Mouse (Mus musculus): ENCODE measurements around the gene Nfib.

The Nfib gene

GRCm38 (mm10) chr4:82538069-82538811 is 167.3 kb downstream of the Nfib start:
- peak; percentile 58 for DNase-seq

- peak; percentile 42 for DNase-seq
Observed at GRCm38 (mm10) chr4:82537279-82537967, 168.1 kb downstream of the Nfib start.

DNA sequence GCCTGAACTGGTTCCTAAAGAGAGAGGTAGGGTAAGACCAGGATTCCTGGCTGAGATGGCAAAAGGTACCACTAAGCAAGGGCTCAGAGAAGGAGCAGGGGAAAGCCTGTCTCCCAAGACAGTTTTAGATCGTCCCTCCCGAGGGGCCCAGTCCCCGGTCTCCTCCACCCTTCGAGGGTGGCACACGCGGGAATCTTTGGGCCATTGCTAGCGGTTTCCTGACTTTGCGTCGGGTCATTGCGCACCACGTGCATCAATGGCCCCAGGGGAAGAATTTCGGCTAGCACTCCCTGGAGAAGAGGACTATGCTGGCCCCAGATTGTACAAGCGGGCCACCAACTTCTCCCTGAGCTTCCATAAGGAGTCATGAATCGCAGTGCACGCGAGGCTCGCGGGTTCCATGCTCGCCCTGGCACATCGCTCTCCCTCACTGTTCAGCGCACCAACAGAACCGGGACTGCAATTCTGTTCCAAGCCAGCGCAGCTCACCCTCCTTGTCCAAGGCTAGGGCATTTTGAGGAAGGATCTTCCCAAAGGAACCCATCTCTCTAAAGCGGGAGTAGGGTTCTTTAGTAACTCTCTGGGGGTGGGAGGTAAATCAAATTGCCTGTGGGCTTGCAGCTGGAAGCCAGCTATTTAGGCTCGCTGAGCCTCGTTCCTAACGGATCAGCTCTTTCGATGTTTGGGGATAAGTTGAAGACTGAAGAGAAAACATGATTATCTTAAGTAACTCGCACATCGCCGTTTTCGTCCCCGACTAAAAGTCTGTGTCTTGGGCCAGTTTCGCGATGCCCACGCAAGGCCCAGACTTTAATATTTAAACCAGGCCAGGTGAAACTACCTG is 168.9 kb downstream of the Nfib start:
- DNase-seq: peak; percentile 46

DNA sequence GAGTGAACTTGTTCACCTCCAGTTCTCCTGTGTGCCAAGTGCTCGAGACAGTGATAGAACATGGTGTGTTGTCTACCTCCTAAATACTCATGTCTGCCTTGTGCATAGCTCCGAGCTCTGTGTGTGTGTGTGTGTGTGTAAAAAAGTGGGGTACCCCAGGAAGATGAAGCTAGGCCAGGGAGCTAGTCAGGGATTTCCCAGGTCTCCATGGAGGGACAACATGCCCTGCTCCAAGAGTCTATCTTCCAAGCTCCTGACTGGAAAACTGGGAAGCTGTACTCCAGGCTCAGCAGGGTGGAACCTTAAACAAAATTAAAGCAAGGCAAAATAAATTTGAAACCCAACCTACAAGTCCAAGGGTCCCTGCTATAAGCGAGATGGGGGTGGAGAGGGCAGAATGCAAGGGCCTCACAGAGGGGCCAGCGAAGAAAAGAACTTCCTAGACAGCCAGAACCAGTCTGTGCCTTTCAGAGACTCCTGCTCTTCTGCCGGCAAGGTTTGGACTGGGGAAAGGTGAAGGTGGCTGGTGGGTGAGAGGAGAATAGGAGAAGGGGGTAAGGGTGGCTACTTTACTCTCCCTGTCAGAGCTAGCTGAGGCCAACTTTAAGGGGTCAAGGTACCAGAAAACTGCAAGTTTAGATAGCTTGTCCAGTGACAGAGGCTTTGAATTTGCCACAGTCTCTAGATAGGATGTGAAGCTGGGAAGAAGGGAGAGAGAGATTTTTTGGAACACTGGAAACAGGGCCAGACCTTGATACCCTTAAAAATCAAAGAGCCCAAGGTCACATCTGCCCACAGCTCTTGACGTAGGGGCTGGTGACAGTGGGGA is 169.7 kb downstream of the Nfib start:
- DNase-seq: no peak

- DNase-seq: peak; percentile 49
Observed at GRCm38 (mm10) chr4:82533231-82533630, 172.3 kb downstream of the Nfib start.

DNA sequence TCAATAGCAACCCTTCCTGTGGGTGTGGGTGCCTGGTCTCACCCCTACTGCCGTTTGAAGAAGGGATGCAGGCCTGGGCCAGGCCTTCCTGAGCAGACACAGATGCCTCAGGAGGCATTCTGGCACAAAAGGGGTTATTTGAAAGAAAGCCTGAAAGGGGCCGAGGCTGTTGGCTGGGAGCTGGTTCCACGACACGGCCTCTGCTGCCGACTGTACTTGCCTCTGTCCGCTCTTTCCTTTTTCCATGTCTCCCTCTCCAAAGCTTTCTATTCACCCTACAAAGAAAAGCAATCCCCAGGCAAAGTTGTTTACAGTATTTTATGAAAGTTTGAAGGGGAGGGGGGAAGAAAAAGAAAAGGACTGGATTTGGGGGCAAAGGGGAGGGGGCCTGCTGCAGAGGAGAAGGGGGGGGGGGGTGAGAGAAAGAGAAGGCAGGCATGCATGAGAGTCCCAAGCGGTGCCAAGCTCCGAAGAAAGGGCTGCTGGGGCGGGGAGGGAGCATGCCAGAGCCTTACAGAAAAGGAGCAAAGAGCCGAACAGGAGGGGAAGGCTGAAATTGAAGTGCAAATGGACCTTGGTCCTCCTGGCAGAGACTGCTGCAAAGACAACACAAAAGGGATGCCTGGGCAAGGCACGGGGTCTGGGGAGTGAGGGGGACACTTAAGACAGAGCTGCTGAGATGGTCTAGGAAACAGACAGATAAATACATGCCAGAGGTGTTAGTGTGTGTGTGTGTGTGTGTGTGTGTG is 172.9 kb downstream of the Nfib start:
- peak; percentile 70 for DNase-seq

- peak; percentile 24 for DNase-seq
Observed at GRCm38 (mm10) chr4:82531977-82532376, 173.6 kb downstream of the Nfib start.

DNA sequence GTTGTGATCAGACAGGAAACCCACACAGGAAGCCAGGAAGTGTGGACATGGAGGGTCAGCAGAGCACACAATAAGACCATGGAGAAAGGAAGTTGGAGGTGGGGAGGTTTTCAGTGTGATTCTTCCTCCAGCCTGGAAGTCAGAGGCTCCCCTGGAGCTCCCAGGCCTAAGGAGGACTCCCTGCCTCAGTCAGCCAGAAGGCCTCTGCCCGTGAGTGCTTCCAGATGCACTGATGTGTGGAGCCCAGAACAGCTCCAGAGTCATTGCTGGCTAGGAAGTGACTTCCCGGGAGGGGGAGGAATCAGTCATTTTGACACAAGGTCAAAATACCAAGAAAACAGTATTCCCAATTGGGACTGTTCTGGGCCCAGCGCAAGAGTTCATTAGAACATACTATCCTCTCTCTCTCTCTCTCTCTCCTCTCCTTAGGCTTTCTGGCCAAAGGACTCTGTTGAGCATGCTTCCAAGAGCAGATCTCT is 174.6 kb downstream of the Nfib start:
- DNase-seq: peak; percentile 16

DNA sequence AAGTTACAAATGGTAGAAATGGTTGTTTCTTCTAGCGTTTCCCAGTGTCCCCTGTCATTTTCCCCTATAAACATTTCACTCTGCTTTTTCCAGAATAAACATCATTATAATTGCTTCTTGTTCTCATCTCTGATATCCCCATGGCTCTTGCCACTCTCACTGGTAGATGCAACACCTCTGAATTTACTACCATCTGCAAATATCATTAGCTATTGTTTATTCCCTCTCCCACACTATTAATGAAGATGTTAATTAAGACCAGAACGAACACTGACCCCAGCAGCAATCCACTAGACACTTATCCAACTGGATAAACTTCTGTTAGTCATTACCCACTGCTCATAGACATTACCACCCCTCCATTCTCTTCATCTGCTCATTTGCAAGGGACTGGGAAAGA is 176.6 kb downstream of the Nfib start:
- DNase-seq: no peak

GRCm38 (mm10) chr4:82519935-82520334 is 185.6 kb downstream of the Nfib start:
- peak; percentile 32 for DNase-seq

DNA sequence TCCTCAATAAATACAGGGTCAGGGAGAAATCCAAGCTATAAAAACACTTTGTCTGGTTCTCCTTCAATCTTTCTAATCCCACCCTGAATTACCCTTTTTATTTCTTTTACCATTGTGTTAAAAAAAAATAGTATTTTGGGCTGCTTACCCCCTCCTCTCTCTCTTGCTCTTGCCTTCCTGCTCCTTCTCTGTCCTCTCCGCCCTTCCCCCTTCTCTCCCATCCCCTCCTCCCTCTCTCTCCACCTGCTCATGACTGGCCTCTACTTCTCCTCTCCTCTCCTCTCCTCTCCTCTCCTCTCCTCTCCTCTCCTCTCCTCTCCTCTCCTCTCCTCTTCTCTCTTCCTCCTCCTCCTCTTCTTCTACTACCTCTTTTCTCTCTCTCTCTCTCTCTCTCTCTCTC is 187.4 kb downstream of the Nfib start:
- peak; percentile 34 for DNase-seq

GRCm38 (mm10) chr4:82517311-82517710 is 188.2 kb downstream of the Nfib start:
- DNase-seq: peak; percentile 42

GRCm38 (mm10) chr4:82516211-82516795 is 189.2 kb downstream of the Nfib start:
- DNase-seq: peak; percentile 28

- DNase-seq: no peak
Observed at GRCm38 (mm10) chr4:82514921-82515320, 190.6 kb downstream of the Nfib start.

- DNase-seq: peak; percentile 21
Observed at GRCm38 (mm10) chr4:82514373-82514772, 191.2 kb downstream of the Nfib start.

DNA sequence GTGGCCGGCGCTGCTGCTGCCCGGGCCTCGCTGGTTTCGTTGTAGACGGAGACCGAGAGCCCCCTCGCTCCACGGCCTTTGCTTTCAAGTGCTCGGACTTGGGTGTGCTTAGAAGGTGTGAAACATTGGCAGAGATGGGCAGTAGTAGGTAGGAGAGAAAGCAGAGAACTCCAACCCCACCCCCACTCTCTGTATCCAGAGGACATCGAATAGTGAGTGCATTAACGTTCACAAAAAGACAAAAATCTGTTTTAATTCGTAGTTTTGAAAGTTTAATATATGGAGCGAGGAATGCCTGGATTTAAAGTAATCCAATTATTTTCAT is 192.2 kb downstream of the Nfib start:
- no peak for DNase-seq

DNA sequence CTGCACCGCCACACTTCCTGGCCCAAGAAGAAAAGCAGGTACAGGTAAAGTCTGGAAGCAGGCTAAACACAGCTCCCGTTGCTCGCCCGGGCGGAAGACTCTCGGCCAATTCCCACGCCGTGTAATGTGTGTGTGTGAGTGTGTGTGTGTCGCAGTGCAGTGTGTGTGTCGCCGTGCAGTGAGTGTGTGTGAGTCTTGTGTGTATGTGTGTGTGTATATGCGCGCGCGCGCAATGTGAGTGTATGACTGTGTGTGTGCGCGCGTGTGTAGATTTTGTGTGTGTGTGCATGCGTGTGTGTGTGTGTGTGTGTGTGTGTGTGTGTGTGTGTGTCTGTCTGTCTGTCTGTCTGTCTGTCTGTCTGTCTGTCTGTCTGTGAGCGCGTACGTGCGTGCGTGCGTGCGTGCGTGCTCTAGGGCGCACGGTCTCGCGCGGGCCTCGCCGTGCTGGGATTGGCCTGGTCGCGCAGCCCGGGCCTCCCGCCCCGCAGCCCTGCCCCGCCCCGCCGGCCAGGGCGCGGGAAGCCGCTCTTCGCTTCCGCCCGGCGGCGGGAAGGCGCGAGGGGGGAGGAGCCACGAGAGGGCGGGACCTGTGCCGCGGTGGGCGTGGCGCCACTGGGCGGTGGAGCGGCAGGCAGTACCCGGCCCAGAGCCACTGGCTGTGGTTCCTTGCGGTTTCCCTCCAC is 192.7 kb downstream of the Nfib start:
- peak; percentile 99 for DNase-seq

- no peak for DNase-seq
Observed at GRCm38 (mm10) chr4:82512335-82512734, 193.2 kb downstream of the Nfib start.

DNA sequence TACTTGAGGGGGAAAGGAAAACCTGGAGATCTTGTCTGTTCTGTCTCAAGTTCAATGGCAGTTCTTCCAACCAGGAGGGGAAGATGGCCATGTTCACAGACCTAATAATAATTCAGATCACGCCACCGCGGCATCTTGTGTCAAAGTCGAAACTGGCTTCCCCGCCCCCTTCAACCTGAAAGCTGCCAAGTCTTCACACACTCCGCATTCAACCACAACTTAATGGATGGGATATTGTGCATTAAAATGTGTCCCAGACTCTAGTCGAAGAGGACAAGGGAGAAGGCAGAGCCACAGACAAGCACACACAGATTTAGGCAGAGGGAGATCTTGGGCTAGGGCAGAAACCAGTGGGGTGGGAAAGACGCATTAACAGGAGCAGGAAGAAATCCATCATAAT is 194.0 kb downstream of the Nfib start:
- peak; percentile 69 for DNase-seq

DNA sequence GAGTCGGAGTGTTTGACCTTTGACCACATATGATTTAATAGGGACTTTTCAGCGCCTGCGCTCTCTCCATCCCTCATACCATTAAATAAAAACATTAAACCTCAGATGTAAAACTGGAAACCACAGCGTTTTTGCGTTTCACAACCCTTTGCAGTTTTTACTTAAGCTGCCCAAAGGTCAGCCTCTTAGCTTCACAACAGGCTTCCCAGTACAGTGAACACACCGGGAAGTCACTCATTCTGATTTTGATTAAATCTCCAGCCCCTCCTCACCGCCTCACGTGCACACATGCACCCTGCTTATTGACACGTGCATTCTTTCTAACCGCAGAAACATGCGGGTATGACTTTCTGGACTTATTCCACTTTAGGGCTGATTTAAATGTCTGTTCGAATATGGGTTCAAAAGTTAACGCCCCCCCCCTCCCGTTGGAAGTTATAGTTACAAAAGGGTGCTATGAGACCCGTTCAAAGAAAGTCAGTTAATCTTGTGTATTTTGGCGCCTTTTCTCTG is 194.5 kb downstream of the Nfib start:
- peak; percentile 48 for DNase-seq

DNA sequence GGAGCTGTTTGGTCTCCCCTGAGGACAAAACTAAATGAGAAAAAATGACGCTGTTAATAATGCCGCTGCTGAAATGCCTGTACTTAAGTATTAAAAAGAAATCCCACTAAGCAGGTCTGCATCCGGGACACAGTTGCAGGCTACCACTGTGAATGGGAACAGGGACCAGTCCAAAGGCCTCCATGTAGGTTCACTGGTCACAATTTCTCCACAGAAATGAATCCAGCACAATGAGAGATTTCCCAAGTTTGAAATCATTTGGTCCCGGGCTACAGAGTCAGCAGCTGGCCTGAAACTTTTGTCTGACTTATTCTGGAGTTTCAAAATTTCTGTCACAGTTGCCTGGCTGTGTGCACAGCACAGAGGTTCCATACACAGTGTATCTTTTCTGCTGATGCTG is 195.8 kb downstream of the Nfib start:
- no peak for DNase-seq

Data from cerebellum, adult 11-12 months (tissue).